Mouse (Mus musculus): ENCODE measurements around the gene 4930579G24Rik. TPM values are rescaled to one million over a fixed set of nuclear protein-coding genes. Genes with fewer than 3 reads are reported as not detected.

4930579G24Rik gene
- polyA plus RNA-seq, 1 experiment from 2014 or later: 29.4 TPM

- Histone ChIP-seq H3K9ac (replicated peaks; ENCODE audit: low read length) (no peak overlapping the region), H3K27ac (ENCODE audit: low read length) (no peak overlapping the region), H3K4me1 (ENCODE audit: insufficient read depth, low read length) (no peaks in the 10 kb centered on the region), H3K27me3 (ENCODE audit: insufficient read depth, low read length) (no peaks in the 10 kb centered on the region), H3K4me2 (replicated peaks; ENCODE audit: low read depth, low read length) (no peak overlapping the region), H3K4me3 (ENCODE audit: low read length) (no peak overlapping the region), H3K9me3 (ENCODE audit: low read length) (no peaks in the 10 kb centered on the region), H3K36me3 (ENCODE audit: insufficient read depth, low read length) (no peaks in the 10 kb centered on the region)
- no peak for ATAC-seq (ENCODE audit: low FRiP score, low TSS enrichment)
- WGBS: 95% methylated on average over 3 of the region's 3 CpGs
Measured at GRCm38 (mm10) chr3:79676411-79676810, 47.5 kb downstream of the 4930579G24Rik start.

Other genes with a start within 250 kb of the 4930579G24Rik start
- gene Fnip2, start 61.3 kb upstream of the 4930579G24Rik start, polyA plus RNA-seq (2015; fragmentation: Nextera tagmentation; extraction: Ambion mirVana): 3.2 and 3.8 TPM in 2 replicates
- gene Ppid, start 37.7 kb upstream of the 4930579G24Rik start, polyA plus RNA-seq (2015; fragmentation: Nextera tagmentation; extraction: Ambion mirVana): 160 and 165 TPM in 2 replicates
- 85.0 and 85.3 TPM in 2 replicates for gene Etfdh, start 421 bp downstream of the 4930579G24Rik start, polyA plus RNA-seq (2015; fragmentation: Nextera tagmentation; extraction: Ambion mirVana)
- 0.04 TPM in 1 of 2 replicates, not detected in the other for gene Rxfp1, start 108.8 kb downstream of the 4930579G24Rik start, polyA plus RNA-seq (2015; fragmentation: Nextera tagmentation; extraction: Ambion mirVana)
- 6.8 and 7.2 TPM in 2 replicates for gene Tmem144, start 223.7 kb downstream of the 4930579G24Rik start, polyA plus RNA-seq (2015; fragmentation: Nextera tagmentation; extraction: Ambion mirVana)

Measured in kidney, embryonic 16.5 days (tissue).